Mouse (Mus musculus): Measurements from ENCODE around the gene Foxd3. TPM values are rescaled to one million over a fixed set of nuclear protein-coding genes. Genes with fewer than 3 reads are reported as not detected.

The Foxd3 gene
- total RNA-seq, 2 experiments from 2014 or later, result not detected

DNA sequence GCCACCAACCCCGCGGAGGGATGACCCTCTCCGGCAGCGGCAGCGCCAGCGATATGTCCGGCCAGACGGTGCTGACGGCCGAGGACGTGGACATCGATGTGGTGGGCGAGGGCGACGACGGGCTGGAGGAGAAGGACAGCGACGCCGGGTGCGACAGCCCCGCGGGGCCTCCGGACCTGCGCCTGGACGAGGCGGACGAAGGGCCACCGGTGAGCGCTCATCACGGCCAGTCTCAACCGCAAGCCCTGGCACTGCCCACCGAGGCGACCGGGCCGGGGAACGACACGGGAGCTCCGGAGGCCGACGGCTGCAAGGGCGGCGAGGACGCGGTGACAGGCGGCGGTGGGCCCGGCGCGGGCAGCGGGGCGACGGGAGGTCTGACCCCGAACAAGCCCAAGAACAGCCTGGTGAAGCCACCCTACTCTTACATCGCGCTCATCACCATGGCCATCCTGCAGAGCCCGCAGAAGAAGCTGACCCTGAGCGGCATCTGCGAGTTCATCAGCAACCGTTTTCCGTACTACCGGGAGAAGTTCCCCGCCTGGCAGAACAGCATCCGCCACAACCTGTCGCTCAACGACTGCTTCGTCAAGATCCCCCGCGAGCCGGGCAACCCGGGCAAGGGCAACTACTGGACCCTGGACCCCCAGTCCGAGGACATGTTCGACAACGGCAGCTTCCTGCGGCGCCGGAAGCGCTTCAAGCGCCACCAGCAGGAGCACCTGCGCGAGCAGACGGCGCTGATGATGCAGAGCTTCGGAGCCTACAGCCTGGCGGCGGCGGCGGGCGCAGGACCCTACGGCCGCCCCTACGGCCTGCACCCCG, 718 bp downstream of the Foxd3 start:
- DNase-seq (ENCODE audit: low spot score in 2 of 2), result no peak

GRCm38 (mm10) chr4:99657430-99657820, 1.3 kb downstream of the Foxd3 start:
- no peak for DNase-seq (ENCODE audit: low spot score in 2 of 2)

GRCm38 (mm10) chr4:99657831-99658470, 1.9 kb downstream of the Foxd3 start:
- DNase-seq (ENCODE audit: low spot score in 2 of 2), result no peak

DNA sequence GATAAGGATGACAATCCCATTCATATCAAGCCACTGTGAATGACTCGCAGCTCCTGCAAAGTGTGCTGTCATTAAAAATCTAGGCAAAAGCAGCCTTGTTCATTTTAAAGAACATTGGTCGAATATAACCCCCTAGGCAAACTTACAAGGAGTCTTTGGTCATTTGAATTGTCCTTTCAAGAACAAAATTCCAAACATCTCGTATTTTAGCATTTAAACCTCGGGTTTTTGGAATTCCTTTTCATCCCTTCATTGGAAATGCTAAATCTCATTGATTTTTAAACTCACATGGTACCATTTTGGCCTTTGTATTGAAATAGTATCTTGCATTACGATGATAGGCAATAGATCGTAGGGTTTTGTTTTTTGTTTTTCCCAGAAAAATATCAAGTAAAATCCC, 2.8 kb downstream of the Foxd3 start:
- no peak for DNase-seq (ENCODE audit: low spot score in 2 of 2)

DNA sequence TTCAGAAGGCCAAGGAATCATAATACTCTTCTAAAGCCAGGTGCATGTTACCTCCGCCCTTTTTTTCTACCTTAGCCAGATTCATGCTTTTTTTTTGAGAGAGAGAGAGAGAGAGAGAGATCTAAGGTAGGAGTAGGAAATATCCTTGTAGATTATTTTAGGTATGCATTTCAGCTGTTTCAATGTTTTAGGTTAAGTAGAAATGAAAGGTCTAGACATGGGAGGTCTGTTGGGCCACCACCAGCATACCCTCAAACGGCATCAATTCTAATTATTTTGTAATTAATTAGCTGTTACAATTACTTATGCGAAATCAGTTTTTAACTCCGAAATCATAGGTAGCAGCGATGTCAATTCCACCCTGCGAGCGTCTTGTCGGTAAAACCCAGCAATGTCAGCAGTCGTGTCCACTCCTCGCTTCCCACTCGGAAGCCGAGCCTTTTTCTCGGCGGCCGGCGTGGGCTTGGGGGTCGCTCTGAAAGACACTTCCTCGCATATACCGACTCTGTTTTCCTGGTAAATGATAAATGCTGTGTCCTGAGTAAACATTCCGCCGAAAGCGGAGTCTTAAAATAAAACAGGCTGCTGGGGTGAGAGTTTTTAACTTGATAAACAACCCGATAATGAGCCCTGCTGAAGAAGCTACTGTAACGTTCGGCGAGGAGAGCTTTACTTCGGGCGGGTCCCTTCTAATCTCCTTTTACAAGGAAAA, 3.4 kb downstream of the Foxd3 start:
- no peak for DNase-seq (ENCODE audit: low spot score in 2 of 2)

GRCm38 (mm10) chr4:99660073-99660611, 4.0 kb downstream of the Foxd3 start:
- DNase-seq (ENCODE audit: low spot score in 2 of 2), result no peak

GRCm38 (mm10) chr4:99660981-99661380, 4.9 kb downstream of the Foxd3 start:
- peak in 1 of 2 experiments; percentile 39 for DNase-seq (ENCODE audit: low spot score in 2 of 2)

DNA sequence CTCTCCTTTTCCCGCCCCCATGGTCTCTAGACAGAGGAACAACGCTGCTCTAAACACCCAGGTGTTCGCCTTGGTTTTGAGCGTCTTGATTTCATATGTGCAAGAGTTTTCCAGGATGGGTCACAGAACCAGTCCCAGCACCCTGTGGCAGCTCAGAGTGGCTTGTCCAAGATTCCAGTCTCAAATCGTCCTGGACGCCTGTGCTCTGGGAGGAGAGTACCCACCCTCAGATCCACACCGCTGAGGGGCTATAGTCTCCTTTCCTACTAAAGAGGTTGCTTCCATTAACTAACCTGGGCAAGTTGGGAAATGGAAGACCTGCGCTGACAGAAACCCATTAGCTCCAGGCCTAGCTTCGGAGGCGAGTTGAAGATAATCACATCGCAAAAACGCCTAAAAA, 5.9 kb downstream of the Foxd3 start:
- DNase-seq (ENCODE audit: low spot score in 2 of 2), result no peak

DNA sequence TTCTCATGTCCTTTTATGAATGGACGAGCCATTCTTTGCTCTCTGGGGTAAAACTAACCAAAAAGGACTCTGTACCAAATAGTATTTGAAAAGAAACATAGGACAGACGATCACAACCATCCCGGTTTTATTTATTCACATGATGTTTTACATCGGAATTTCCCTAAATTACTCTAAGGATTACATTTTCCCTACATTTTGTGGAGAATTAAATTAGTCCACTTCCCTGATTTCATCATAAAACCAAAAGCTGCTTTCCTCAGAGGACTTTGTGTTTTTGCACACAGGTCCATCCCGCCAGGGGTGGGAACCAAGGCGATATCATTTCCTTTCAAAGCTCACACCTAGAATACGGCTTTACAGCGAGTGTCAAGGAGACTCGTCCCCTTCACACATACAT, 6.3 kb downstream of the Foxd3 start:
- DNase-seq (ENCODE audit: low spot score in 2 of 2), result no peak

- DNase-seq (ENCODE audit: low spot score in 2 of 2), result no peak
Measured at GRCm38 (mm10) chr4:99662841-99663567, 6.9 kb downstream of the Foxd3 start.

DNA sequence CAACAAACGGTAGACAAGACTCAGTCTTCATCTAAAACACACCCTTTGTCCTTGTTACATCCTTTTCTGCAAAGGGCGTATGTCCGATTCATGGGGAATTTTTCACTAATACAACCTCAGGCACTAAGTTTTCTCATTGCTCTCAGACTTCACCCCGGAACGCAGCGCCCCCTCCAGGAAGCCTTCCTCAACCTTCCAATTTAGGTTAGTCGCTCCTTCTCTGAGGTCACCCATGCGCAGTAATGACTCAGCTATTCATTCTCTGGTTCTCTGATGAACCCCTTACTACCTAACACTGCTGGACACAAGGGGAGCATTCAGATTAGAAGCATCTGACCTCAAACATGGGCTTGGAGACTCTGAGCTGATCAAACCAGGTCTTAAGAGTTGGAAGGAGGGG, 7.6 kb downstream of the Foxd3 start:
- DNase-seq (ENCODE audit: low spot score in 2 of 2), result no peak

- DNase-seq (ENCODE audit: low spot score in 2 of 2), result no peak
Measured at GRCm38 (mm10) chr4:99670203-99670851, 14.2 kb downstream of the Foxd3 start.

- no peak for DNase-seq (ENCODE audit: low spot score in 2 of 2)
Measured at GRCm38 (mm10) chr4:99675191-99675590, 19.1 kb downstream of the Foxd3 start.

DNA sequence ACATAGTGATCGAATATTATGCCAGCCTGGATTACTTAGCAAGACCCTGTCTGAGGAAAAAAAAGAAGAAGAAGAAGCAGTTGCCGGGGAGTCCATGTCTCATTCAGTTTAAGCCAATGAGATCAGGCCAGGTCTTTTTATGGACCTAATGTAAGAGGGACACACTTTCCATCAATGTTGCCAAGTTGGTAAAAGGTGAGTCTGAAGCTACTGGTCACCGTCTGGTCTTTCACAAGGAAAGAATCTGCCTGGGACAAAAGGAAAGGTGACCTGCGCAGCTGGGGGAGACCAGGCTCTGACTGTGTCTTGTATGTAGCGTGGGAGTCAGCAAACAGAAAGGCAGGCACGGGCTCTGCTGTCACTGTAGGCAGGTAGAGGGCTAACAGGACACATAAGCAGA, 27.8 kb downstream of the Foxd3 start:
- DNase-seq (ENCODE audit: low spot score in 2 of 2), result no peak

- DNase-seq (ENCODE audit: low spot score in 2 of 2), result no peak
Measured at GRCm38 (mm10) chr4:99686308-99686707, 30.2 kb downstream of the Foxd3 start.

Small RNA genes lying within 50 kb of the gene (microRNA-seq; reads per million reads assigned to microRNA genes)
- 0 reads per million in 2 experiments for gene Gm23366

Other genes with a start within 250 kb of the Foxd3 start
- 10 to 100 TPM in 1 of 2 experiments, 1 to 10 TPM in 1; 9.0 to 13.9 TPM for gene Alg6, start 59.4 kb downstream of the Foxd3 start, total RNA-seq (2021)
- gene Efcab7, start 172.9 kb downstream of the Foxd3 start, total RNA-seq (2021), result 1 to 10 TPM; 3.3 to 5.4 TPM

Data from left cerebral cortex, adult 18-20 months (tissue).